Mouse (Mus musculus) liver, postnatal 0 days (tissue): ENCODE data around the gene 1700022I11Rik. TPM values are rescaled to one million over a fixed set of nuclear protein-coding genes. Genes with fewer than 3 reads are reported as not detected.

Experiments
- ATAC-seq: fragments of 200-750 bp; cut with Nextera tagmentation; 2 replicates; pipeline ENCODE4 v1.8.0; 2017; ENCODE audit warnings: mild to moderate bottlenecking, moderate library complexity
- DNase-seq: peaks from one replicate; pipeline ENCODE4 v3.0.0-alpha.2; 2016
- H3K27ac ChIP-seq: fragments of 300-500 bp; sonication (generic); 2 replicates; pipeline ENCODE4 v1.5.1; 2014; ENCODE audit warnings: antibody characterized with exemption, moderate library complexity, mild to moderate bottlenecking, low read depth
- H3K27me3 ChIP-seq: fragments of 300-500 bp; sonication (generic); 2 replicates; pipeline ENCODE4 v1.6.1; 2014; ENCODE audit warnings: low read length, control low read depth, mixed read lengths; ENCODE audit not compliant: insufficient read depth
- H3K36me3 ChIP-seq: fragments of 300-500 bp; sonication (generic); replicated peaks from 2 replicates; pipeline ENCODE4 v1.6.1; 2014; ENCODE audit warnings: mild to moderate bottlenecking, control low read depth, low read length, moderate library complexity, mixed read lengths; ENCODE audit not compliant: insufficient read depth
- H3K4me1 ChIP-seq: fragments of 300-500 bp; sonication (generic); 2 replicates; pipeline ENCODE4 v1.6.1; 2014; ENCODE audit warnings: antibody characterized with exemption, mild to moderate bottlenecking, control low read depth; ENCODE audit not compliant: insufficient read depth
- H3K4me2 ChIP-seq: fragments of 300-500 bp; sonication (generic); 2 replicates; pipeline ENCODE4 v1.6.1; 2014; ENCODE audit warnings: low read depth, mild to moderate bottlenecking, low read length, moderate library complexity, mixed read lengths
- H3K4me3 ChIP-seq: fragments of 300-500 bp; sonication (generic); 2 replicates; pipeline ENCODE4 v1.5.1; 2014; ENCODE audit warnings: low read depth, low read length
- H3K9ac ChIP-seq: fragments of 300-500 bp; sonication (generic); replicated peaks from 2 replicates; pipeline ENCODE4 v1.6.1; 2014; ENCODE audit warnings: mild to moderate bottlenecking, moderate library complexity
- H3K9me3 ChIP-seq: fragments of 300-500 bp; sonication (generic); 2 replicates; pipeline ENCODE4 v1.6.1; 2016; ENCODE audit warnings: mild to moderate bottlenecking, control low read depth, low read length, mixed read lengths
- CTCF ChIP-seq: sonication (generic); IDR thresholded peaks from 2 replicates; pipeline ENCODE4 v1.5.1; 2016; ENCODE audit warnings: antibody characterized with exemption, low read depth
- EP300 ChIP-seq: IDR thresholded peaks from 2 replicates; pipeline ENCODE4 v1.6.1; 2016; ENCODE audit warnings: antibody characterized with exemption, low read depth, mild to moderate bottlenecking
- WGBS: fragments of 180-500 bp; shearing (Covaris S2); extraction: QIAGEN DNeasy Blood & Tissue Kit; methylation state at CpG from one replicate; pipeline ENCODE4 v1.1.7; 2014; ENCODE audit not compliant: insufficient replicate concordance; 5-methylcytosine and 5-hydroxymethylcytosine counted together
- polyA plus RNA-seq: library from polyadenylated mRNA; unstranded; fragments of >200 nt; fragmentation: Nextera tagmentation; extraction: Ambion mirVana; gene quantifications from 2 replicates; pipeline ENCODE4 v1.2.1, GENCODE M21; 2015

1700022I11Rik gene
- polyA plus RNA-seq, 1 experiment from 2014 or later = not detected

DNA sequence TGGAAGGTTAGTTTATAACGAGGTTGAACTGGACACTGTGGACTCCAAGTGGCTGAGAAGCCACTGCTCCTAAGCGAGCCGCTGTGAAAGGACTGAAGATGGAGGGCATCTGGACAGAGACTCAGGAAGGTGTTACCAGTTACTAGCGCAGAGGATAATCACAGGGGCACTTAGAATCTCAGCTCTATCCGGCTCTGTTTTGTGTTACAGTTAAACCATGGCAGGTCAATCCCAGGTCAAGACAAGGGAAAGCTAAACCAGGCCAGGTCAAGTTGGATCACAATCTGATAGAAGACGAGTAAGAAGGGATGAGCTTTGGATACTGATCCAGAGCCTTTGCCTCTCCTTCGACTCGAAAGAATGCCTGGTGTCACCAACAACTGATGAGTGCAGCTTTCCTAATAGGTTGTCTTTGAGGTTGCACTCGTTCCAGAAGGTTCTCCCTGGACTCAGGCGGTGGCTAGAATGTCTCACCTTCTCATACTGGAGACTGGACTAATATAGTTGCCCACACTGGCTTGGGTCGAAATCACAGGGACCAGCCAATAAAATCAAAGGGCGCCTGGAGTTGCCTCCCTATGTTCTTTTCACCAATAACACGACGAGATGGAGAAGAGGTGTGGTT, 20.2 kb upstream of the 1700022I11Rik start:
- Histone ChIP-seq H3K4me1 (peaks cover 10% of the 10 kb centered on the region), H3K9ac (no peak overlapping the region), H3K9me3 (no peaks in the 10 kb centered on the region), H3K27ac (no peak overlapping the region), H3K27me3 (peaks cover 22% of the 10 kb centered on the region), H3K4me3 (peak overlapping the region; percentile 74), H3K36me3 (no peaks in the 10 kb centered on the region), H3K4me2 (peak overlapping the region; percentile 91)
- 7% methylated on average over 14 of the region's 14 CpGs for WGBS
- DNase-seq = no peak
- no peak for TF ChIP-seq CTCF
- no peak for TF ChIP-seq EP300
- no peak for ATAC-seq

DNA sequence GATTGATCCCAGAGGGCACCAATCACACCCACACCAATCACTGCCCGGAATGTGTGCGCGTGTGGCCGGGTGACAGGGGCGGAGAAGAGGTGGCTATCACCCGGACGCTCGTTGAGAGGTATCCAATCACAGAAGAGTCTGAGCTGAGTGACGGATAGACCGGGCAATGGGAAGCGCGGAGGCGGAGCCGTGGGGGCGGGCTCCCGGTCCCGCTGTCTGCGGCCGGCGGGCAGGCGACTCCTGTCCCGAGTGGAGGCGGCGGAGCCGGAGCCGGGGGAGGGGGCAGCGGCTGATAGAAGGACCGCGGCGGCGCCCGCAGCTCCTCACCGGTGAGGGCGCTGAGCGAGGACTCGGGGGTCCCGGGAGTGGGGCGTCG, 19.7 kb upstream of the 1700022I11Rik start, which contains the start of gene Dnajb5:
TSS of gene Dnajb5 (plus strand) at position 139 of the 376 bp plus-strand sequence.
- peak within 1 kb of the TSS; percentile 94 for H3K27ac ChIP-seq
- peaks cover 10% of the 10 kb centered on the region for H3K4me1 ChIP-seq
- no peaks in the 10 kb centered on the region for H3K9me3 ChIP-seq
- H3K4me3 ChIP-seq = peak within 1 kb of the TSS; percentile 74
- peak; percentile 93 for DNase-seq
- TF ChIP-seq EP300 = peak; percentile 48
- TF ChIP-seq CTCF = no peak
- no peaks in the 10 kb centered on the region for H3K36me3 ChIP-seq
- peak within 1 kb of the TSS; percentile 91 for H3K4me2 ChIP-seq
- peaks cover 21% of the 10 kb centered on the region for H3K27me3 ChIP-seq
- 0% methylated on average over 36 of the region's 39 CpGs for WGBS
- peak; percentile 97 for ATAC-seq
- H3K9ac ChIP-seq = peak within 1 kb of the TSS; percentile 86

DNA sequence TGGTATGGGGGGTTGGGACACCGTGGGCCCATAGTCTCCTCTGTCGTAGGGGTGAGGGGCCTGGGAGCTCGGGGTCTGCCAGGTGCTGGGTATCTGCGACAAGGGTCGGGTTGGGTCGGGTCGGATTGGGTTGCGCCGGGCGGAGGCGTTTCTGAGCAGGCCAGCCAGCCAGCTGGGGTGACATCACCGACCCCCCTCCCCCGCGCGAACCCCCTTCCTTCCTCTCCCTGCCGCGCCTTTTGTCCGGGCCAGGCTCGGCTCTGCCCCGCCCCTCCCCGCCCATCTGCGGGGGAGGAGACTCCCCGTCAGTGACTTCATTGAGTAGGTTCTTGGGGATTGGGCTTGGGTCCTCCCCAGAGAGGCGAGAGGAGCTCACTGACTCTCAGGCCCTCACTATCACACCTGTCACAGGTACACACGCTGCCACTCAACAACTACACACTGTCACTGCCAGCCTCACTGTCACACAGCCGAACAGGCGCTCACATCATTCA, 19.3 kb upstream of the 1700022I11Rik start:
- TF ChIP-seq CTCF (no peak), EP300 (no peak)
- Histone ChIP-seq H3K27ac (peak overlapping the region; percentile 94), H3K4me3 (peak overlapping the region; percentile 74), H3K4me1 (peaks cover 10% of the 10 kb centered on the region), H3K9me3 (no peaks in the 10 kb centered on the region), H3K36me3 (no peaks in the 10 kb centered on the region), H3K4me2 (peak overlapping the region; percentile 91), H3K9ac (peak overlapping the region; percentile 86), H3K27me3 (peaks cover 21% of the 10 kb centered on the region)
- peak; percentile 73 for ATAC-seq
- DNase-seq = peak; percentile 89
- 5% methylated on average over 11 of the region's 27 CpGs for WGBS

DNA sequence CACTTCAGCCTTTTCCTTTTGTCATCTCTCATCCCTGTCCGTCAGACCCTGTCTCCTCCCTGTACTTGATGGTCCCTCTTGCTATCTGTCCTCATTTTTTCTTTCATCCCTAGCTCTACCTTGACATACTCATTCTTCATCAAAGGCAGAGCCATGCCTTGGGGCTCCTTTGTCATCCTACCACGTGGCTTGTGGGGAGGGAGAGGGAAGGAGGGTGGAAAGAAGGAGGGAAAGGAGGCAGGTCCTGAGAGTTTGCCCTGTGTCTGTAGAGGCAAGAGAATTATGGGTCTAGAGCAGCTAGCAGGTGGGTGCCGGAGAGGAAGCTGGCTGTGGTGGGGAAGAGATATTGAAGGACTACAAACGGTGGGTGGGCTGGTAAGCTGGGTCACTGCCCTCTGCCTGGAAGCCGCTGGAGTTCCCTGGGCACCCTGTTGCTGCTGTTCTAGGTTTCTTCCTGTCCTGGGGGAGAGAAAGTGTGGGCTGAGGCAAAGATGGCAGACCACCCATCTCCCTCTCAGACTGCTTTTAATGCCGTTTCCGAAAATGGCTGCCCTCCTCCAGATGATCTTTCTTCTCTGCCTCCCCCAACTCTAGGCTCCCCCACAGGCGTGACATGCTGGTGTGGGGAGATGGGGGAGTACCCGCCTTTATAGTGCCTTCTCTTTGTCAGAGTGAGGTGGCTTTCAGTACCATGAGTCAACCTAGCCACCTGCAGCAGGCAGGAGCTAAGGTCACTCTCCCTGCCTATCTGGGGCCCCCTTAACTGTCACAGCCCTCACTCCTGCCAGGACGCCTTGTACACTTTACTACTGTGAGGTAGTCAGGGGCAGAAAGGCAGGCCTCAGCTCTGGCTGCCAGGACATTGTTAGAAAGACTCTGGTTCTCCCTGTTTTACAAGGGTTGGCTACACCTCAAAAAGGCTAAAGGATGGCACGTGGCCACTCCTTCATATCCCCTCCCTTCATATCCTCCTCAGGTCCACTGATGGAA, 17.9 kb upstream of the 1700022I11Rik start:
- Histone ChIP-seq H3K9ac (no peak overlapping the region), H3K9me3 (no peaks in the 10 kb centered on the region), H3K36me3 (peaks cover under 1% of the 10 kb centered on the region; the same call in 1 of the 2 replicates), H3K4me2 (no peak overlapping the region), H3K27ac (no peak overlapping the region), H3K4me3 (no peak overlapping the region), H3K4me1 (peaks cover 10% of the 10 kb centered on the region), H3K27me3 (peaks cover 19% of the 10 kb centered on the region)
- no peak for TF ChIP-seq EP300
- TF ChIP-seq CTCF = no peak
- DNase-seq (no peak), ATAC-seq (no peak)
- WGBS = 56% methylated on average over 11 of the region's 11 CpGs

DNA sequence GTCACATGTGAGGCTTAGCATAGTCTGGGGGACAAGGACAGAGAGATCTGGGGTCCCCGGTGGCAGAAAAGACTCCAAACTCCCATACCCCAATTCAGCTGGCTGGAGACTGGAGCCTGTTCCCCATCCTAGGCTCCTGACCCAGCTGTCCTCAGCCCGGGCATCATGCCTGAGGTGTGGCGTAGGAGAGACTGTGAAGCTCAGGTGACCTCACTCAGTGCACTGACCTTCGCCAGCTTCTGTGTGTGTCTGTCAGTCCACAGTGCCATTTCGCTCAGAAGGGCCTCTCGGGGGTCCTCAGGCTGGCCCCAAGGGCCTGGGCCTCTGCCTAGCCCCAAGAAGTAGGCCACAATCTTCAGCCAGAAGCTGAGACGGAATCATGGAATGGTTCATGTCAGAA, 16.8 kb upstream of the 1700022I11Rik start:
- no peak for TF ChIP-seq EP300
- TF ChIP-seq CTCF = no peak
- DNase-seq (no peak), ATAC-seq (no peak)
- no peak overlapping the region for H3K9ac ChIP-seq
- H3K4me2 ChIP-seq = no peak overlapping the region
- peaks cover 10% of the 10 kb centered on the region for H3K4me1 ChIP-seq
- no peak overlapping the region for H3K4me3 ChIP-seq
- H3K9me3 ChIP-seq = no peaks in the 10 kb centered on the region
- peaks cover 6% of the 10 kb centered on the region for H3K36me3 ChIP-seq
- H3K27me3 ChIP-seq = peaks cover 11% of the 10 kb centered on the region
- 83% methylated on average over 7 of the region's 7 CpGs for WGBS
- no peak overlapping the region for H3K27ac ChIP-seq
